In the genomic region with DNA sequence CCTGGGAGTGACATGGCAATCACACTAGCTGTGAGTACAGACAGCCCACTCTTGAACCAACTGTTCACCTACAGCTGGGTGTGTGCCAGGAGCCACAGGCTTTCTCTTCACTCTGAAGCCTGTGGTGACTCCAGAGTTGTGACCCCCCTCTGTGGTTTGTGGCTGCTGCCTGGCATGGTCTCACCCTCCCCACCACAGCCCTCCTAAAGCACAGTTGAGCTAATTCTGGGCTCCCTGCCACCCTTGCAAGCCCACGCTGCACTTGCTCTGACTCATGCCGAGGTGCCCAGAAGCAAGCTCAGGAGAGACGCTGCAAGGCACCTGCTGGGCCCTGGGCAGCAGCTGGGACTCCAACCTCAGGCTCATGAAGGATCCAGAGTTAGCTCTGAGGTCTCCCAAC, we compare ENCODE assay signal across 9 mouse cellular contexts. TPM values are rescaled to one million over a fixed set of nuclear protein-coding genes. Genes with fewer than 3 reads are reported as not detected.
DNase-seq lines count a peak whose midpoint lies in the region; ATAC-seq lines count a peak whose summit lies in the region.
"Had no signal": no experiment of that assay in that cellular context is flagged by ENCODE, and none has a peak within 500 bp of the region (broad histone marks: within the 10 kb centered on the region; RNA-seq: fewer than 3 reads in every experiment).

No protein-coding gene starts in this region.

- H3K4me3 ChIP-seq in heart, embryonic 16.5 days (ENCODE audit: low read length): no peak overlapping the region

- no peaks in the 10 kb centered on the region for H3K9me3 ChIP-seq in heart, embryonic 16.5 days (replicated peaks; ENCODE audit: control insufficient read depth, low read length)

- DNase-seq in heart, postnatal 25 days (ENCODE audit: low spot score): no peak
- peak; percentile 69 for DNase-seq in T-cell, adult 2 months (ENCODE audit: low spot score)
- peak; percentile 78 to 80 for DNase-seq in layer of hippocampus, adult 8-10 months (ENCODE audit: low spot score in 2 of 2)
- peak; percentile 75 to 78 for DNase-seq in right cerebral cortex, postnatal 10 days (ENCODE audit: low spot score in 2 of 2)
- no peak for DNase-seq in spleen, postnatal 10 days (ENCODE audit: low spot score in 2 of 2)
- DNase-seq in gastrocnemius, postnatal 36 days: no peak
- DNase-seq in B cell, adult 2 months: no peak

- H3K27me3 ChIP-seq in heart, embryonic 16.5 days (ENCODE audit: control insufficient read depth, insufficient read depth, low read length): no peaks in the 10 kb centered on the region

- no peak overlapping the region for H3K9ac ChIP-seq in heart, embryonic 16.5 days (ENCODE audit: low read length)
- H3K9ac ChIP-seq: liver, embryonic 14.5 days had no signal

- H3K4me1 ChIP-seq in heart, embryonic 16.5 days (ENCODE audit: control insufficient read depth, insufficient read depth, low read length): peaks cover 40% of the 10 kb centered on the region

- 29% methylated on average over 3 of the region's 3 CpGs for WGBS in heart, embryonic 16.5 days

- no peak overlapping the region for H3K4me2 ChIP-seq in heart, embryonic 16.5 days (ENCODE audit: low read depth, low read length)

- 0 out of 2 replicates have a peak, but pooled peaks have one; percentile 53 for ATAC-seq in heart, embryonic 16.5 days (replicated peaks; ENCODE audit: extremely low read depth, insufficient read depth, low FRiP score)

- intact Hi-C loops in heart, postnatal 25 days (cut with DNase I): no loop called here
- intact Hi-C loops in gastrocnemius, postnatal 36 days (cut with DNase I): no loop called here

- H3K27ac ChIP-seq in heart, embryonic 16.5 days (ENCODE audit: low read length): peak overlapping the region; percentile 35; the same call in 1 of the 2 replicates
- H3K27ac ChIP-seq: liver, embryonic 14.5 days had no signal

- H3K36me3 ChIP-seq in heart, embryonic 16.5 days (ENCODE audit: control insufficient read depth, insufficient read depth): no peaks in the 10 kb centered on the region

RNA-seq across cellular contexts. Expression of a gene that starts 23.0 kb away (rescaled TPM):
- polyA plus RNA-seq in heart, embryonic 16.5 days (2015; fragmentation: Nextera tagmentation; extraction: Ambion mirVana): 4.5 and 5.2 TPM in 2 replicates
- total RNA-seq in heart, postnatal 25 days (2021): under 1 TPM; 0.53 to 0.73 TPM
- total RNA-seq in layer of hippocampus, adult 8-10 months (2022): 100 to 1,000 TPM; 319 to 384 (median 333) TPM
- total RNA-seq in gastrocnemius, postnatal 36 days (2021): under 1 TPM; 0.25 to 0.41 TPM

Comparison
In these comparisons a context has a peak if more than half of its experiments do, and no peak if none do; other contexts are left out.
1. DNase-seq: peak in T-cell, adult 2 months (single experiment), layer of hippocampus, adult 8-10 months (2 of 2) and right cerebral cortex, postnatal 10 days (2 of 2); none in heart, postnatal 25 days (single experiment), spleen, postnatal 10 days (0 of 2), gastrocnemius, postnatal 36 days (0 of 2) and B cell, adult 2 months (0 of 2).
2. RNA of a gene that starts 23.0 kb away (total RNA-seq): 319 to 384 TPM in layer of hippocampus, adult 8-10 months; 0.53 to 0.73 TPM in heart, postnatal 25 days and 0.25 to 0.41 TPM in gastrocnemius, postnatal 36 days; every median in the first group is over 100 times any median in the second.